Mouse (Mus musculus): ENCODE measurements at regions not wholly inside any gene's neighbourhood (a gene's known extent, or its start where the extent isn't known, plus 50 kb on each side); places are given as distances from the start of the nearest gene placed in this dataset.

- Histone ChIP-seq H3K27me3 (replicated peaks) (no peaks in the 10 kb centered on the region), H3K9ac (ENCODE audit: insufficient read depth, low read depth) (no peak overlapping the region), H3K27ac (ENCODE audit: insufficient read depth, low read depth) (no peak overlapping the region), H3K4me2 (ENCODE audit: insufficient read depth, low read depth, poor library complexity, severe bottlenecking) (no peak overlapping the region), H3K4me1 (ENCODE audit: control insufficient read depth in 1 of 2, insufficient read depth in 2 of 2) (no peaks in the 10 kb centered on the region), H3K9me3 (replicated peaks; ENCODE audit: low read length) (peaks cover 75% of the 10 kb centered on the region), H3K79me2 (replicated peaks; ENCODE audit: control insufficient read depth, extremely low read depth, insufficient read depth, poor library complexity, severe bottlenecking) (no peaks in the 10 kb centered on the region), H3K36me3 (replicated peaks in 1 of 2; ENCODE audit: control insufficient read depth in 1 of 2, insufficient read depth in 1 of 2, low read length in 1 of 2) (no peaks in the 10 kb centered on the region), H3K4me3 (replicated peaks in 1 of 3; ENCODE audit: low read depth in 2 of 3, low read length in 2 of 3, poor library complexity in 1 of 3) (no peak overlapping the region)
- dilution Hi-C loops (cut with MboI; ENCODE audit: extremely low pct_ligation_motif_present, extremely low pct_unique_long_range_greater_than_20kb, low sequenced_read_pairs) = no loop called here
- DNase-seq (ENCODE audit: extremely low read depth) = no peak
- TF ChIP-seq TBP (conservative IDR thresholded peaks at IDR 0.05; ENCODE audit: low read depth, low read length) = no peak
- in situ Hi-C loops (cut with MboI; ENCODE audit: low pct_ligation_motif_present, low pct_unique_long_range_greater_than_20kb, low sequenced_read_pairs) = no loop called here
These were observed 173.3 kb upstream of the Tut7 start for GRCm38 (mm10) chr13:59996146-59996814.

GRCm38 (mm10) chr13:59992780-59993501, 170.0 kb upstream of the Tut7 start:
- H3K4me2 ChIP-seq (ENCODE audit: insufficient read depth, low read depth, poor library complexity, severe bottlenecking) = no peak overlapping the region
- in situ Hi-C loops (cut with MboI; ENCODE audit: low pct_ligation_motif_present, low pct_unique_long_range_greater_than_20kb, low sequenced_read_pairs) = no loop called here
- H3K4me1 ChIP-seq (ENCODE audit: control insufficient read depth in 1 of 2, insufficient read depth in 2 of 2) = no peaks in the 10 kb centered on the region
- dilution Hi-C loops (cut with MboI; ENCODE audit: extremely low pct_ligation_motif_present, extremely low pct_unique_long_range_greater_than_20kb, low sequenced_read_pairs) = no loop called here
- H3K36me3 ChIP-seq (replicated peaks in 1 of 2; ENCODE audit: control insufficient read depth in 1 of 2, insufficient read depth in 1 of 2, low read length in 1 of 2) = no peaks in the 10 kb centered on the region
- H3K4me3 ChIP-seq (replicated peaks in 1 of 3; ENCODE audit: low read depth in 2 of 3, low read length in 2 of 3, poor library complexity in 1 of 3) = no peak overlapping the region
- TF ChIP-seq TCF12 (IDR thresholded peaks at IDR 0.05; ENCODE audit: low read depth, low read length) (no peak), MAX (IDR thresholded peaks at IDR 0.05; ENCODE audit: low read length) (no peak), NELFE (IDR thresholded peaks at IDR 0.05; ENCODE audit: low read depth, low read length) (no peak), CHD2 (IDR thresholded peaks at IDR 0.05; ENCODE audit: low read length) (no peak), CHD1 (IDR thresholded peaks at IDR 0.05; ENCODE audit: low read depth, low read length) (no peak), ZMIZ1 (IDR thresholded peaks at IDR 0.05; ENCODE audit: low read depth, low read length) (no peak), E2F4 (IDR thresholded peaks at IDR 0.05; ENCODE audit: insufficient replicate concordance, low read depth, low read length) (no peak), RCOR1 (conservative IDR thresholded peaks at IDR 0.05; ENCODE audit: low read depth, low read length) (no peak), USF1 (IDR thresholded peaks at IDR 0.05; ENCODE audit: low read depth, low read length) (no peak), PAX5 (IDR thresholded peaks at IDR 0.05; ENCODE audit: low read length) (no peak), IRF4 (IDR thresholded peaks at IDR 0.05; ENCODE audit: low read depth, low read length) (no peak), CTCF (conservative IDR thresholded peaks at IDR 0.05 in 1 of 2, IDR thresholded peaks at IDR 0.05 in 1 of 2; ENCODE audit: low read depth in 2 of 2, low read length in 2 of 2) (no peak), EP300 (IDR thresholded peaks at IDR 0.05; ENCODE audit: low read length) (no peak), MEF2A (IDR thresholded peaks at IDR 0.05; ENCODE audit: borderline replicate concordance, low read depth, low read length) (no peak), ZKSCAN1 (IDR thresholded peaks at IDR 0.05; ENCODE audit: borderline replicate concordance, low read depth, low read length) (no peak), JUN (IDR thresholded peaks at IDR 0.05; ENCODE audit: insufficient read depth, low read depth, low read length) (no peak), GABPA (IDR thresholded peaks at IDR 0.05; ENCODE audit: insufficient replicate concordance, low read depth, low read length) (no peak), HCFC1 (IDR thresholded peaks at IDR 0.05; ENCODE audit: low read depth, low read length) (no peak), JUND (conservative IDR thresholded peaks at IDR 0.05; ENCODE audit: low read depth, low read length) (no peak), TBP (conservative IDR thresholded peaks at IDR 0.05; ENCODE audit: low read depth, low read length) (no peak)
- no peaks in the 10 kb centered on the region for H3K79me2 ChIP-seq (replicated peaks; ENCODE audit: control insufficient read depth, extremely low read depth, insufficient read depth, poor library complexity, severe bottlenecking)
- peaks cover 84% of the 10 kb centered on the region for H3K9me3 ChIP-seq (replicated peaks; ENCODE audit: low read length)
- H3K9ac ChIP-seq (ENCODE audit: insufficient read depth, low read depth) = no peak overlapping the region
- H3K27me3 ChIP-seq (replicated peaks) = no peaks in the 10 kb centered on the region
- no peak overlapping the region for H3K27ac ChIP-seq (ENCODE audit: insufficient read depth, low read depth)
- no peak for DNase-seq (ENCODE audit: extremely low read depth)

All from CH12.LX (cell line).